Mouse (Mus musculus): ENCODE measurements around the gene Gpr135. TPM values are rescaled to one million over a fixed set of nuclear protein-coding genes. Genes with fewer than 3 reads are reported as not detected.
"Not testable (repeated sequence)": the region's sequence is repeated elsewhere in the genome, so short reads cannot be mapped to it uniquely, and the experiment has no call there.

The Gpr135 gene
- total RNA-seq, 4 experiments from 2014 or later, result 13.7 to 16.2 (median 14.6) TPM

DNA sequence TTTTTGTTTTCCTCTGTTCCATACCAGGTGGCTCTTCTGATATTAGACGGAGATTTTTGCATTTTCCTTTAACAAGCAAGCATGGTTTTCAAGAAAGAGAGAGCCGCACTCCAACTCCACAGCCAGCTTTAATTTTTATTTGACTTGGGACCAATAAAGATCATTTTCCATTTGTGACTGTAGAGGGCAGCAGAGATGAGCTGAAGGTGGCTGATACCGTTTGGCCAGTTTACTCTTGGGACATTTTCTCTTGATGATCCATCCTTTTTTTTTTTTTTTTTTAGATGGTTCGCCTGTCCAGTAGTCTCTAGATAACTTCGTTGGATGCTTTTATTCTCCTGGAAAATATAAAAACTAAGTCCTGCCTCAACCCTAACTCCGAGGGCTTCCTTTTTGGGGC lies 17.6 kb downstream of the Gpr135 start:
- DNase-seq (ENCODE audit: low spot score in 2 of 2), result no peak

DNA sequence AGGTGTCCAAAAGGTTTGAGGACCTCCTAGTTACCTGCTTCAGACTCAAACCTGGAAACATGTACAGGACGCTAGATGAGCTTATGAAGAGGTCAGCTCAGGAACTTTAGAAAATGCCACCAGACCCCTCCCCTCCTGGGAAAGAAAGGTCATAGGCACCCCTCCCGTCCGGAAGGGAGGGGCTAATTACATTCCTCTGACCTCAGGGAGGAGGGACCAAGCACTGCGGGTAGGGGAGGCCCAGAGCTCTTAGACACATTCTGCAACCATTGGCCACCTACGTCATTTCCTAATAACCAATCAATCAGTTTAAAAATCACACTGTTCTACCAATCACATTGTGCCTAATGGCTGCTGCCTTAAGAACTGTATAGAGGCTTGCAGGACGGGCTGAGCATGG lies 18.4 kb downstream of the Gpr135 start:
- DNase-seq (ENCODE audit: low spot score in 2 of 2), result no peak

DNA sequence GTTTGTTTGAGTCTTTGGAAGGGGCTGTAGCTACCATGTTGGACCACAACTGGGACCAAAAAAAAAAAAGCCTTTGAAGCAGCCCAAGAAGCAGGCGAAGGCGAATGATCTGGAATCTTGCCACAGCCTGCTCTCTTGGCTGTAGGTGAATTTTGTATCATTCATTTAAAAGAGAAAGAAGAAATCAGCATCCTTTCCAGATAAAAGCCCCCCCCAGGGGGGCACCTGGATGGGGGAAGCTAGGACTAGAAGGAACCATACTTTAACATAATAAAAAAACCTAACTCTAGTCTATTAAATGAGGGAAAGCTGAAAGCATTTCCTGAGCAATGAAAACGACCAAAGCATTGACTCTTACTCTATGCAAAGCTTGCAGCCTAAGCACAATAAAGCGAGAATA lies 20.1 kb downstream of the Gpr135 start:
- no peak for DNase-seq (ENCODE audit: low spot score in 2 of 2)

DNA sequence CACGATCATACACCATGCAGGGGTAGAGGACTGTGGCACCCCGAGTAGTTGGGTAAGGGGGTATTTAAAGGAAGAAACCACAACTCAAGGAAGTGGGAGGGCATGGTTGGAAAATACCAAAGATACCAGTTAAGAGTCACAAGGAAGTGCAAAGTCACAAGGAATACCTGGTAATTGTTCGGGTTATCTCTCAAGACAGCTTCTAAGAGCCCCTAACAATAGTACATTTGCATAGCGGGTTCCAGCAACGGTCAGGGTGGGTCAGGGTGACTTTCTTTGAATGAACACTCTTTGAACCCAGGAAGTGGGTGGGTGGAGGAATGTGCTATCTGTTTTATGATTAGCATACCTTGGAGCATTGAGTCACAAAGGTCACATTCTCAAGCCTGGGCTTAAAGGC lies 20.8 kb downstream of the Gpr135 start:
- not testable (repeated sequence) for DNase-seq (ENCODE audit: low spot score in 2 of 2)

DNA sequence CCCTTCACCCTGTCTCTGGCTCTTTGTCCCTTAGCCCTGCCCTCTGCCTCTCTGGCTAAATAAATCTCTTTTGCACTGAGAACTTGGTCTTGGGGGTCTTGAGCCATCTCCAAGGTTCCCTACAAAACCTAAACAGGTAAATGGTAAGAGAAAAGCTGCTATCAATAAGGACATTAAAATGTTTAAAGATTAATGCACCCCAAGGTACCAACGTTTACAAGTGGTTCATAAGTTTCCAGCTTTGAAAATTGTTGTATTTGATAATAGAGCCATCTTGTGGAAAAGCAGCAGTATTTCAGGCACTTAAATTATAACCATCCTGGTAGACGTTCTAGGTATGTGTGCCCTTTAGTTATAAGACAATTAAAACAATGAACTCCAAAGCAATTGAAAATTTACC lies 23.4 kb downstream of the Gpr135 start:
- DNase-seq (ENCODE audit: low spot score in 2 of 2), result no peak

DNA sequence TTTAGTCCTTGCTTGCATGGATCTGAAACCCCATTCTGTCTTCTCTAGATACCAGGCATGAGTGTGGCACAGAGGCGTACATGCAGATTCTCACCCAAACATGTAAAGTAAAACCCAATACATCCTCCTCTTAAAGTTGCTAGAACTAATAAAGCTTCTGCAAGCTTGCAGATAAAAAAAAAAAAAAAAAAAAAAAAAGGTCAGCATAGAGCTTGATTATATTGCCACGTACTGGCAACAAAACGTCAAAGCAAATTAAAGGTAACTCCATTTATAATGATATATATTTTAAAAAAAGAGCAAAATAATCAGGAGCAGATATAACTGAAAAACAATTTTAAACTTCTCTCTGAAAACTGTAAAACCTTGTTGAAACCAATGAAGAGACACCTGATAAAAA lies 29.7 kb downstream of the Gpr135 start:
- DNase-seq (ENCODE audit: low spot score in 2 of 2), result no peak

DNA sequence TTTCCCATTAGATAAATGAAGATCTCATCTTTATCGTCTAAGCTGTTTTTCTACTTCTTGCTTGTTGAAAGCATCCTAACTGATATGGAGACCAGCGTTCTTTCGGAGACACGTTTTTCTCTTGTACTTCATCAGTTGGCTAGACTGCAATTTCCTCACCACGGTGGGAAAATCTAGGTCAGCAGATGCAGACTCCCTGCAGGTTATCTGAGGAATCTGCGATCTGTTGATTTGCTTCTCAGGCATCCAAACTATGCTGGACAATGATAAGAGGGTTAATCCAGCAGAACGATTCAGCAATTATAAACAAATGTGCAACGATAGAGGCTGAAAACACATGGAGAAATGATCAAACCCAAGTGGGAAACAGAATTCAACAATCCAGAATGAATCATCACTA lies 31.4 kb downstream of the Gpr135 start:
- no peak for DNase-seq (ENCODE audit: low spot score in 2 of 2)

DNA sequence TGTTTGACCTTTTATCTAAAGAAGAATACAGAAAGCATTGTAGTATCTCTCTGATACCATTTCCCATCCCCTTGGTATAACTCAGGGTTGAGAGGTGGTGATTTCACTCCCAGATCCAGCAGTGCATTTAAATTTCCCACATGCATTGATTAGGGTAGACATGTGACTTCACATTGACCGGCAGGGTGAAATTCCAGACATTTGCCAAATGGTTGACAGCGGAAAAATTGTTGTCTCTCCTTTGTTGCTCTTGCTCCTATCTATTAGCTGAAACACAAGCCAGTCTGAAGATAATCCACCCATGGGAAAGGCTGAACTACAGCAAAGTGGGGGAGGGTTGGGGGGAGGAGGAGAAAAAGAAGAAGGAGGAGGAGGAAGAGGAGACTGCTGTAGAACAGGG lies 32.1 kb downstream of the Gpr135 start:
- no peak for DNase-seq (ENCODE audit: low spot score in 2 of 2)

DNA sequence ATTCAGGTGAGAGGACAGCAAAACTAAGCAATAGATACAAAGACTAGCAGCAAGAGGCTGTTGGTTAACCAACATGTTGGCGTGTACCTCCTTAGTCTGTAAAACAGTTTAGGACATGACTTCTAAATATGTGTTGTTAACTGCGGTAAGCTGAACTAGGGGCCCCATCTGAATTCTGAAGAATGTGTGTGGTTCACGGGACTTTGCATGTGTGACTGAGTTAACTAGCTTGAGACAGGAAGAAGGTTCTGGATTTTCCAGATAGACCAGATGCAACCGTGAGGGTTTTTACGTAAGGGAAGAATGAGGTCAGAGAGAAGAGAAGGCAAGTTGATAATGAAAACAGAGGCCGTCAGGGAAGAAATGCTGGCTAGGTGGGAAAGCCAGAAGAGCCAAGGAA lies 33.9 kb downstream of the Gpr135 start:
- DNase-seq (ENCODE audit: low spot score in 2 of 2), result no peak

DNA sequence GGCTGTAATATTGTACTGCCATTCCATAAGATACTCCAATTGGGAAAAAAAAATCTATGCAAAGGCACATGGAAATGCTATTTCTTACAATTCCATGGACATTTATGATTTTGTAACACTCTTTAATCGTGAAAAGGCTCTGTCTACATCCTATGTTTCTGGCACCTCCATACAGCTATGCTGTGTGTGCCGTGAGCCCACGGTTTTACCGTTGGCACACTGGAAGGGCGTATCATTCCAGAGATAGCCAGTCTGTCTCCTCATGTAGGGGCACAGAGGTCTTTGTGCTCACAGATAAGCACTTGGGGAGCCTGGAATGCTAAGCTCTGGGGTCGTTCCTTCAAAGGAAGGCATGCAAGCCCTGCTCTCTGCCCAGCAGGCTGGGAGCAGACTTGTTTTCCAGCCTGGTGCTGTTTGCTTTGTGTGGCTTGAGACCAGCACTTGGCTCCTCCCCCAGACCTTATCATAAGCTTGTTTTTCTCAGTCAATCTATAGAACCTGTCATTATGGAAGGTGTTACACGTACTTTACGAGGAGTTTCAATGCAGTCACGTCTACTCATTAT lies 34.7 kb downstream of the Gpr135 start:
- DNase-seq (ENCODE audit: low spot score in 2 of 2), result no peak

DNA sequence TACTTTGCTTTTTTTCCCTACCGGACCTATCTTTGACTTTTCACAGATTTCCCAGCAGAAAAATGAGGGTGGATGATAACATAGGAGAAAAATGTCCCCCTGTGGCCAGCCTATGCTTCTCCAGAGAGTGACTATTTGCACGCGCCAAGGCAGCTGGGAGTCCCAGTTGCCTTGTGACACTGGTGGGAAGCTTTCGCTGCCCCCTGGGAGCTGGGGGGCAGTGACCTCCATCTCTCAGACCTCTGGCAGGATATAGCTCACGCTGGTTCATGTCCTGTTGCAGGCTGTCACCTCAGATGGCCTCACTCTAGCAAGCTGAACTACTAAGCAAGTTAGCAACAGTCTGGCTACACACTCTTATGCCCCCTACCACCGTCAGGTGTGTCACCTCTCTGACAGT lies 39.1 kb downstream of the Gpr135 start:
- DNase-seq (ENCODE audit: low spot score in 2 of 2), result no peak

DNA sequence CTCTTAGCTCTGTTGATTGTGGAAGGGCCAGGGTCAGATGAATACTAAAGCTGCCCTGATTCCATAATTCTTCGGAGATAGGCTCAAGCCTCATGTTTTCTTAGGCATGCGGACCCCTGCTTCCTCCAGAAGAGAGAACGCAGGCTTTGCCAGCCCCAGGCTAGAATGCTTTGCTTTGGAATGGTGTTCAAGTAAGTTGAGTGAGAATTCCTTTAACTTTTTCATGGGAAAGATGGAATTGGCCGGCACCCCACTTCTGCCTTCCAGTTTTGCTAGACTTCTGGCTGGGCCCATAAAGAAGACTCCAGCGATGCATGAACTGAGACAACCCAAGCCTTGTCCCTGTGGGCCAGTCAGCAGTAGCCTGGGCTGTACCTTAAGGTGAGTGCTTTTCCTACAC lies 39.8 kb downstream of the Gpr135 start:
- DNase-seq (ENCODE audit: low spot score in 2 of 2), result no peak

DNA sequence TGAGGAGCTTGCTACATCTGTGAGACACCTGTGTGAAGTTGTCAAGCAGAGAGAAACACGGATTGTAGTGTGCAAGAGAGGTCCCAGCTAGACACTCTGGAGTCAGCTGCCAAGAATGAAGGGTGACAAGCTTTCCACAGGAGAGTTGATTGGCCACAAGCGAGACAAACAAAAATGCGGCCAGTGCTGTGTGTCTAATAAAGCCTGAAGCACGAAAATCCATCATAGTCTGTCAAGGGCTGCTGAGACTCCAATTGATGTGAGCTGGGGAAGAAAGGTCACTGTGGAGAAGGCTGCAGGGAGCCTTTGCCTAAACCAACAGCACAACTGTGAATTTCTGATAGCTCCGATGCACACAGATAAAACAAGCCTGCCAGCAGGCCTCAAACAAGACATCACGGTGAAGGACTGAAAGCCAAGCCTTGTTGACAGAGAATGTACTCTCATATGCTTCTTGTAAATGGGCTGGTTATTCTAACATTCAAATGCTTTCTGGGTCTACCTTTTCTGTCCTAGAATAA lies 45.6 kb downstream of the Gpr135 start:
- no peak for DNase-seq (ENCODE audit: low spot score in 2 of 2)

DNA sequence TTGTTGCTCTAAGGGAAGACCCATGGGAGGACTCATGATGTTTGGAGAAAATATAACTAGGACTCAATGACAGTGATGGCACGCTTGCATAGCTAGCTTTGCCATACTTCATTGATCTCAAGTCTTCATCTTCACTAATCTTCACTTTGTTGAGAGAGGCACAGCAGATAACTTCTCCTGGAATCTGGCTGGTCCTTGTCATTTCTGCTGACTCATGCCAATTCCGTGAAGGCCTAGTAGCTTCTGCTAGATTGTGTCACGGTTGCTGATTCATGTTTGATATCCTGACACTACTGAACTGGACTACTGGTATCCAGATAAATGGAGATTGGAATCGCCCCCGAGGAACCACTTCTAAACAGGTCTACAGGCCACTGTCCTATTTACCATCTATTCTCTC lies 47.4 kb downstream of the Gpr135 start:
- no peak for DNase-seq (ENCODE audit: low spot score in 2 of 2)

DNA sequence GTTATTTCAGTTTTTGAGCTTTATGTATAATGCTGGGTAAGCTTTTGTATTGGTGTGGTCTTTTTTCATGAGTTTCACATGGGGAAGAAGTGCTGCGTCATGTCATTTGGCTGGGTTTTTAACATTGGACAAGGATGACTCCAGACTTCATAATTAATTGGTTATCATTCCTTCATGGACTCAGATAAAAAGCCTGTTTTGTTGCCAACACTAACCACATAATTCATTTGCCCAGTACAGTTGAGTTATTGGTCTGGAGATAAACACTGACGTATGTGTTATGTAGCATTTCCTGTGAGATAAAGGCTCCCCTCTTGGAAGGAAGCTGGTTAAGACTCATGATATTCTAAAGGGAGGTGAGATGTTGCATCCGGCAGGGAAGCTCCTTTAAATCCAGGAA lies 48.1 kb downstream of the Gpr135 start:
- DNase-seq (ENCODE audit: low spot score in 2 of 2), result no peak

DNA sequence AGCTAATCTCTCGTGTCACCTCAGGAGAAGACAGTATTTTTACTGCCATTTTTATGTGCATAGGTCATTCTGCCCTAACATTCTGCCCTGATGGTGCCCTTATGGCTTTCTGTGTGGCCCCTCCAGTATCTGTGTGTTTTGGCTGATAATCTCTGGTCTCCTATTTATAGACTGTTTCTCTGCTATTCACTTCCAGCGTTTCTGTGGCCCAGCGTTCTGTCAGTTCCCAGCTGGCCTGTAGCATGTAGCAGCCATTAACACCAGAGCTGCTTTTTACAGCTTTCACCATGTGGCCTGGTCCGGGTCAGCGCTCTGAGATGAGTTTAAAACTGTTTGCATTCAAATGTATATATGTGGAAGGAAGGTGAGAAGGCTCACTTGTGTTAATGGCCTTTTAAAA lies 49.4 kb downstream of the Gpr135 start:
- no peak for DNase-seq (ENCODE audit: low spot score in 2 of 2)

DNA sequence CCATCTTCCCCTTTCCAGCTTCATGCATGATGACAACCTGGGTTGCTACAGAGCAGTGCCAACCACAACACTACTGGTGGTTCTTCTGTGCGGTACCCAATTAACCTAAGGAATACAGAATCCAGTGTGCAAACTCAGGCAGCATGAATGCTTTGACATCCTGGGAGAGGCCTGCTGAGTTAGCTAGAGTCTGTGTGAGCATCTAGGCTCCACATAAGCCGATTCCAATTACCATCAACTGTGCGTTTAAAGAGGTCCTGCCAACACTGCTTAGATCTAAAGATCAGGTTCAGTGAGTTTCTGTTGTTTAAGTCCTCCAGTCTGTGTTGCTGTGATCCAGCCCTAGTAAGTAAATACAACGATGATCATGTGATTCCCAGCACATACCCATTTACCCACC lies 50.6 kb downstream of the Gpr135 start:
- no peak for DNase-seq (ENCODE audit: low spot score in 2 of 2)

Other genes with a start within 250 kb of the Gpr135 start
- 10 to 100 TPM; 49.2 to 52.6 (median 51.6) TPM for gene Daam1, start 240.0 kb downstream of the Gpr135 start, total RNA-seq (2022)
- gene L3hypdh, start 14.3 kb upstream of the Gpr135 start, total RNA-seq (2022), result 1 to 10 TPM; 2.2 to 4.5 (median 3.2) TPM
- gene Jkamp, start 14.5 kb upstream of the Gpr135 start, total RNA-seq (2022), result 10 to 100 TPM; 47.1 to 57.3 (median 55.3) TPM
- not detected for gene Ccdc175, start 113.9 kb upstream of the Gpr135 start, total RNA-seq (2022)